ENCODE assay signal across 30 mouse cellular contexts in the genomic region with DNA sequence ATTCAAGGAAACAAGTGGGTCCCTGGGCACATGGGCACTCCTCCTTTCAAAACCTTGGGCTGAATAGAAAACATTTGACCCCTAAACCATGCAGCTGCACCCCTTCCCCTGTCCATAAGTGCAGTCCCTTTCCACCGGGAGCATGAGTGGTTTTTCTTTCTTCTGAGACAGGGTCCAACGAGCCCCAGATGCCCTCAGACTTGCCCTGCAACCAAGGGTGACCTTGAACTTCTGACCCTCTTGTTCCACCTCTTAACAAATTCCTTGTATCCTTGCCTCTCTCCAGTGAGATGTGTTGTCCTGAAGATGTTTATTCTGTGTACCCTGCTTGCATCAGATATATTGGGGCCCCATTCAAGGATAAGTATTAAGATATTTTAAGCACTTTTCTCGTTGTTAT. TPM values are rescaled to one million over a fixed set of nuclear protein-coding genes. Genes with fewer than 3 reads are reported as not detected.
DNase-seq lines count a peak whose midpoint lies in the region; ATAC-seq and TF ChIP-seq lines count a peak whose summit lies in the region.
"Had no signal": no experiment of that assay in that cellular context is flagged by ENCODE, and none has a peak within 500 bp of the region (broad histone marks: within the 10 kb centered on the region; RNA-seq: fewer than 3 reads in every experiment).

No protein-coding gene starts in this region.

- peak; percentile 59 for DNase-seq in R1 (ENCODE audit: low read depth, low spot score)
- no peak for DNase-seq in stomach, postnatal 0 days (ENCODE audit: low spot score)
- no peak for DNase-seq in forebrain, postnatal 0 days
- no peak for DNase-seq in kidney, postnatal 4 days
- DNase-seq: adrenal gland, postnatal 10 days; cerebellum, adult 11 months; cerebellum, adult 8-10 months; cerebellum, postnatal 14 days; embryo, embryonic 11 days had no signal

- no peak for ATAC-seq in stomach, postnatal 0 days (ENCODE audit: low FRiP score, low TSS enrichment)
- ATAC-seq in forebrain, postnatal 0 days: no peak
- no peak for ATAC-seq in forebrain, embryonic 12.5 days (ENCODE audit: low FRiP score)
- ATAC-seq: hindbrain, embryonic 16.5 days; inflammation-experienced regulatory T-cells, adult 6 months had no signal

- H3K4me1 ChIP-seq in ES-Bruce4 (ENCODE audit: control insufficient read depth, insufficient read depth, low read length): peaks cover 6% of the 10 kb centered on the region
- peaks cover 41% of the 10 kb centered on the region for H3K4me1 ChIP-seq in small intestine, adult 2 months (ENCODE audit: control insufficient read depth, insufficient read depth, insufficient read length, low read length)
- peaks cover 4% of the 10 kb centered on the region; the same call in 1 of the 2 replicates for H3K4me1 ChIP-seq in stomach, postnatal 0 days (replicated peaks; ENCODE audit: control insufficient read depth, insufficient read depth)
- H3K4me1 ChIP-seq in forebrain, postnatal 0 days (ENCODE audit: insufficient read depth): peaks cover 2% of the 10 kb centered on the region; the same call in 1 of the 2 replicates
- H3K4me1 ChIP-seq in forebrain, embryonic 12.5 days: peaks cover 26% of the 10 kb centered on the region

- no peaks in the 10 kb centered on the region for H3K36me3 ChIP-seq in ES-Bruce4 (ENCODE audit: control insufficient read depth, insufficient read depth, low read length, poor library complexity, severe bottlenecking)
- H3K36me3 ChIP-seq in small intestine, adult 2 months (ENCODE audit: control insufficient read depth, insufficient read depth, low read length): peaks cover 5% of the 10 kb centered on the region; the same call in 1 of the 2 replicates
- H3K36me3 ChIP-seq in stomach, postnatal 0 days (ENCODE audit: control insufficient read depth, insufficient read depth, low read length): no peaks in the 10 kb centered on the region
- peaks cover 9% of the 10 kb centered on the region; the same call in 1 of the 2 replicates for H3K36me3 ChIP-seq in forebrain, postnatal 0 days (ENCODE audit: insufficient read depth)
- peaks cover 22% of the 10 kb centered on the region for H3K36me3 ChIP-seq in forebrain, embryonic 12.5 days (replicated peaks)

- TF ChIP-seq POLR2A in ES-Bruce4 (IDR thresholded peaks at IDR 0.05; ENCODE audit: insufficient read depth, low read length): no peak
- no peak for TF ChIP-seq POLR2A in small intestine, adult 2 months (IDR thresholded peaks at IDR 0.05; ENCODE audit: low read depth, low read length)

- H3K4me2 ChIP-seq in stomach, postnatal 0 days (replicated peaks; ENCODE audit: low read depth): 0 out of 2 replicates have a peak overlapping the region, but pooled peaks have one; percentile 4
- H3K4me2 ChIP-seq in forebrain, postnatal 0 days (ENCODE audit: low read depth): no peak overlapping the region
- H3K4me2 ChIP-seq in forebrain, embryonic 12.5 days: no peak overlapping the region
- H3K4me2 ChIP-seq: embryonic facial prominence, embryonic 15.5 days; heart, embryonic 12.5 days; hindbrain, embryonic 12.5 days had no signal

- no peaks in the 10 kb centered on the region for H3K9me3 ChIP-seq in ES-Bruce4 (replicated peaks; ENCODE audit: control insufficient read depth, insufficient read depth, low read length, poor library complexity, severe bottlenecking)
- H3K9me3 ChIP-seq in stomach, postnatal 0 days (ENCODE audit: control insufficient read depth, low read length): no peaks in the 10 kb centered on the region
- H3K9me3 ChIP-seq in forebrain, postnatal 0 days (ENCODE audit: low read length): no peaks in the 10 kb centered on the region
- no peaks in the 10 kb centered on the region for H3K9me3 ChIP-seq in forebrain, embryonic 12.5 days
- H3K9me3 ChIP-seq: embryonic facial prominence, embryonic 15.5 days; heart, embryonic 12.5 days; hindbrain, embryonic 12.5 days had no signal

- H3K9ac ChIP-seq in ES-Bruce4 (ENCODE audit: low read depth, poor library complexity, severe bottlenecking): no peak overlapping the region
- no peak overlapping the region for H3K9ac ChIP-seq in stomach, postnatal 0 days (ENCODE audit: low read length)
- H3K9ac ChIP-seq in forebrain, postnatal 0 days: no peak overlapping the region
- H3K9ac ChIP-seq in forebrain, embryonic 12.5 days: no peak overlapping the region
- H3K9ac ChIP-seq: embryonic facial prominence, embryonic 15.5 days; heart, embryonic 12.5 days; hindbrain, embryonic 12.5 days had no signal

- no peaks in the 10 kb centered on the region for H3K27me3 ChIP-seq in ES-Bruce4 (ENCODE audit: control insufficient read depth, insufficient read depth, low read length, poor library complexity, severe bottlenecking)
- H3K27me3 ChIP-seq in small intestine, adult 2 months (ENCODE audit: control insufficient read depth, insufficient read depth, low read length): no peaks in the 10 kb centered on the region
- no peaks in the 10 kb centered on the region for H3K27me3 ChIP-seq in stomach, postnatal 0 days (ENCODE audit: control insufficient read depth, insufficient read depth, low read length)
- H3K27me3 ChIP-seq in forebrain, postnatal 0 days (ENCODE audit: insufficient read depth, low read length): no peaks in the 10 kb centered on the region
- no peaks in the 10 kb centered on the region for H3K27me3 ChIP-seq in forebrain, embryonic 12.5 days
- H3K27me3 ChIP-seq: embryonic facial prominence, embryonic 15.5 days; heart, embryonic 12.5 days; hindbrain, embryonic 12.5 days had no signal

- H3K27ac ChIP-seq in ES-Bruce4 (ENCODE audit: insufficient read depth, low read length): no peak overlapping the region
- H3K27ac ChIP-seq in small intestine, adult 2 months (ENCODE audit: insufficient read depth, low read depth, low read length): peak overlapping the region; percentile 97
- H3K27ac ChIP-seq in stomach, postnatal 0 days (replicated peaks): peak overlapping the region; percentile 79
- no peak overlapping the region for H3K27ac ChIP-seq in forebrain, postnatal 0 days (ENCODE audit: low read depth, low read length)
- H3K27ac ChIP-seq in forebrain, embryonic 12.5 days: no peak overlapping the region
- H3K27ac ChIP-seq: embryonic facial prominence, embryonic 15.5 days; forebrain, embryonic 10.5 days; hindbrain, embryonic 12.5 days had no signal

- 13% methylated on average over 3 of the region's 3 CpGs for WGBS in small intestine, adult 2 months
- WGBS in stomach, postnatal 0 days: 29% methylated on average over 3 of the region's 3 CpGs
- WGBS in forebrain, postnatal 0 days: 60% methylated on average over 3 of the region's 3 CpGs
- 57% methylated on average over 3 of the region's 3 CpGs for WGBS in forebrain, embryonic 12.5 days

- peak; percentile 75; the same call in 1 of the 2 replicates for TF ChIP-seq EP300 in ES-Bruce4 (IDR thresholded peaks at IDR 0.05; ENCODE audit: insufficient read depth, low read depth, low read length)
- no peak for TF ChIP-seq EP300 in stomach, postnatal 0 days (optimal IDR thresholded peaks at IDR 0.05)

- no peak overlapping the region for H3K4me3 ChIP-seq in ES-Bruce4 (ENCODE audit: low read depth, low read length)
- no peak overlapping the region for H3K4me3 ChIP-seq in small intestine, adult 2 months (ENCODE audit: low read depth, low read length)
- H3K4me3 ChIP-seq in stomach, postnatal 0 days (ENCODE audit: low read depth, low read length): no peak overlapping the region
- no peak overlapping the region for H3K4me3 ChIP-seq in forebrain, postnatal 0 days (ENCODE audit: low read depth, low read length)
- H3K4me3 ChIP-seq in forebrain, embryonic 12.5 days (replicated peaks): no peak overlapping the region
- H3K4me3 ChIP-seq: embryonic facial prominence, embryonic 15.5 days; erythroblast, embryonic 14.5 days; forebrain, embryonic 10.5 days; heart, embryonic 12.5 days; hindbrain, embryonic 12.5 days had no signal

- TF ChIP-seq CTCF in ES-Bruce4 (IDR thresholded peaks at IDR 0.05; ENCODE audit: low read depth, low read length): no peak
- TF ChIP-seq CTCF in small intestine, adult 2 months (IDR thresholded peaks at IDR 0.05; ENCODE audit: extremely low read depth, insufficient read length, insufficient replicate concordance, low read depth, low read length): no peak
- TF ChIP-seq CTCF in stomach, postnatal 0 days (IDR thresholded peaks at IDR 0.05; ENCODE audit: low read depth): no peak
- no peak for TF ChIP-seq CTCF in forebrain, postnatal 0 days (IDR thresholded peaks at IDR 0.05; ENCODE audit: low read depth)

RNA-seq across cellular contexts. Expression of a gene that starts 5.6 kb away (rescaled TPM):
- 1.2 and 1.9 TPM in 2 replicates for polyA plus RNA-seq in ES-Bruce4 (2011; ENCODE audit: insufficient read depth, insufficient read length, low read depth, missing spikeins)
- 2.6 and 3.4 TPM in 2 replicates for polyA plus RNA-seq in small intestine, adult 2 months (2012; rRNA removed)
- polyA plus RNA-seq in stomach, postnatal 0 days (2015; fragmentation: Nextera tagmentation; extraction: Ambion mirVana): 34.0 and 34.9 TPM in 2 replicates
- total RNA-seq in forebrain, postnatal 0 days (2014; rRNA removed): 3.7 and 5.3 TPM in 2 replicates
- 1.5 and 2.1 TPM in 2 replicates for polyA plus RNA-seq in forebrain, postnatal 0 days (2015; fragmentation: Nextera tagmentation; extraction: Ambion mirVana)
- 4.4 and 5.1 TPM in 2 replicates for polyA plus RNA-seq in forebrain, embryonic 12.5 days (2016; fragmentation: Nextera tagmentation; extraction: Ambion mirVana)

RNA-seq across cellular contexts. Expression of a gene that starts 6.7 kb away (rescaled TPM):
- polyA plus RNA-seq in ES-Bruce4 (2011; ENCODE audit: insufficient read depth, insufficient read length, low read depth, missing spikeins): 17.8 and 19.3 TPM in 2 replicates
- 3.6 and 5.5 TPM in 2 replicates for polyA plus RNA-seq in small intestine, adult 2 months (2012; rRNA removed)
- 6.7 and 9.4 TPM in 2 replicates for polyA plus RNA-seq in stomach, postnatal 0 days (2015; fragmentation: Nextera tagmentation; extraction: Ambion mirVana)
- 10.1 and 12.4 TPM in 2 replicates for total RNA-seq in forebrain, postnatal 0 days (2014; rRNA removed)
- polyA plus RNA-seq in forebrain, postnatal 0 days (2015; fragmentation: Nextera tagmentation; extraction: Ambion mirVana): 12.0 and 14.4 TPM in 2 replicates
- 24.6 and 25.5 TPM in 2 replicates for polyA plus RNA-seq in forebrain, embryonic 12.5 days (2016; fragmentation: Nextera tagmentation; extraction: Ambion mirVana)

RNA-seq across cellular contexts. Expression of a gene that starts 12.6 kb away (rescaled TPM):
- polyA plus RNA-seq in ES-Bruce4 (2011; ENCODE audit: insufficient read depth, insufficient read length, low read depth, missing spikeins): not detected in 2 replicates
- not detected in 2 replicates for polyA plus RNA-seq in small intestine, adult 2 months (2012; rRNA removed)
- polyA plus RNA-seq in stomach, postnatal 0 days (2015; fragmentation: Nextera tagmentation; extraction: Ambion mirVana): not detected in 2 replicates
- total RNA-seq in forebrain, postnatal 0 days (2014; rRNA removed): not detected in 2 replicates
- not detected in 2 replicates for polyA plus RNA-seq in forebrain, postnatal 0 days (2015; fragmentation: Nextera tagmentation; extraction: Ambion mirVana)
- not detected in 2 replicates for polyA plus RNA-seq in forebrain, embryonic 12.5 days (2016; fragmentation: Nextera tagmentation; extraction: Ambion mirVana)
- total RNA-seq: adrenal gland, postnatal 10 days; adrenal gland, postnatal 4 days; common myeloid progenitor, adult 5-6 weeks; G1E; gastrocnemius, adult 8-10 months; gastrocnemius, postnatal 4 days; heart, adult 8-10 months; heart, postnatal 25 days had no signal
- polyA plus RNA-seq: brain, embryonic 14.5 days; C2C12; embryonic facial prominence, embryonic 11.5 days; embryonic facial prominence, embryonic 15.5 days; erythroblast, embryonic 14.5 days; forebrain, embryonic 10.5 days; G1E; heart, embryonic 12.5 days; heart, embryonic 16.5 days; inflammation-experienced regulatory T-cells, adult 6 months had no signal

Comparison
In these comparisons a context has a peak if more than half of its experiments do, and no peak if none do; other contexts are left out.
1. H3K27ac ChIP-seq: peak in small intestine, adult 2 months (single experiment) and stomach, postnatal 0 days (single experiment); none in ES-Bruce4 (single experiment), forebrain, postnatal 0 days (single experiment) and forebrain, embryonic 12.5 days (single experiment).